Comparison of ENCODE assay signal across 21 mouse cellular contexts in the genomic region with DNA sequence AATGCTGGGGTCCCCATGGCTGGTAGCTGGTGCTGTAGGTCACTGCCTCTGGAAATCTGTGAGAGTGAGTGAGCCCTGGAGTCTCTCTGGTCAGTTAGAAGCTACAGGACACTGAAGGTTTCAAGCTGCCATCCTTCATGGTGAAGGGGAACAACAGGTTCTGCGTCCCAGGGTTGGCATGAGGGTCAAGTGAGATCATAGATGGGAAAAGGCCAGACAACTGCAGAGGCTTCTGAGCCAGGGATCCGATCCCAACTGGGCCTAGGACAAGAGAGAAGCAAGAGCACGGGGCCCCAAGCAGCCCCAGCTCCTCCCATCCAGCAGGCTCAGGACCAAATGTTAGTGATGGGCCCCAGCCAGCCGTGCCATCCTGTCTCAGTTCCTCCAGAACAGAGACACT.
DNase-seq lines count a peak whose midpoint lies in the region; ATAC-seq and TF ChIP-seq lines count a peak whose summit lies in the region.
"Had no signal": no experiment of that assay in that cellular context is flagged by ENCODE, and none has a peak within 500 bp of the region (broad histone marks: within the 10 kb centered on the region; RNA-seq: fewer than 3 reads in every experiment).

No protein-coding gene starts in this region.

- no peaks in the 10 kb centered on the region for H3K27me3 ChIP-seq in limb, embryonic 14.5 days (ENCODE audit: control insufficient read depth, insufficient read depth, low read length)
- peaks cover 4% of the 10 kb centered on the region; the same call in 1 of the 2 replicates for H3K27me3 ChIP-seq in limb, embryonic 10.5 days (ENCODE audit: low read depth, poor library complexity, severe bottlenecking)
- no peaks in the 10 kb centered on the region for H3K27me3 ChIP-seq in liver, postnatal 0 days (ENCODE audit: insufficient read depth, low read length)
- H3K27me3 ChIP-seq: forebrain, embryonic 12.5 days; hindbrain, embryonic 13.5 days; limb, embryonic 13.5 days; liver, embryonic 15.5 days had no signal

- TF ChIP-seq EP300 in liver, postnatal 0 days (IDR thresholded peaks at IDR 0.05; ENCODE audit: low read depth) = no peak

- TF ChIP-seq CTCF in gastrocnemius, adult 2 months (IDR thresholded peaks at IDR 0.05) = no peak
- no peak for TF ChIP-seq CTCF in liver, postnatal 0 days (IDR thresholded peaks at IDR 0.05; ENCODE audit: low read depth)

- no peak overlapping the region for H3K9ac ChIP-seq in limb, embryonic 14.5 days (ENCODE audit: low read depth, low read length, severe bottlenecking)
- no peak overlapping the region for H3K9ac ChIP-seq in liver, postnatal 0 days (replicated peaks)
- H3K9ac ChIP-seq: forebrain, embryonic 12.5 days; hindbrain, embryonic 13.5 days; limb, embryonic 13.5 days; liver, embryonic 15.5 days had no signal

- H3K4me2 ChIP-seq in limb, embryonic 14.5 days (replicated peaks; ENCODE audit: low read depth, low read length, severe bottlenecking) = no peak overlapping the region
- H3K4me2 ChIP-seq in liver, postnatal 0 days (ENCODE audit: low read depth, low read length) = no peak overlapping the region
- H3K4me2 ChIP-seq: forebrain, embryonic 12.5 days; hindbrain, embryonic 13.5 days; limb, embryonic 13.5 days; liver, embryonic 15.5 days had no signal

- no peak overlapping the region for H3K27ac ChIP-seq in limb, embryonic 14.5 days (replicated peaks; ENCODE audit: low read depth, low read length)
- no peak overlapping the region for H3K27ac ChIP-seq in limb, embryonic 10.5 days
- peak overlapping the region; percentile 73 for H3K27ac ChIP-seq in gastrocnemius, adult 2 months
- no peak overlapping the region for H3K27ac ChIP-seq in liver, postnatal 0 days (ENCODE audit: low read depth)
- H3K27ac ChIP-seq: forebrain, embryonic 12.5 days; heart, embryonic 10.5 days; hindbrain, embryonic 13.5 days; limb, embryonic 13.5 days; liver, embryonic 15.5 days had no signal

- intact Hi-C loops in gastrocnemius, adult 2 months (cut with DNase I) = no loop called here

- H3K4me3 ChIP-seq in limb, embryonic 14.5 days (replicated peaks; ENCODE audit: low read length) = no peak overlapping the region
- no peak overlapping the region for H3K4me3 ChIP-seq in limb, embryonic 10.5 days
- H3K4me3 ChIP-seq in gastrocnemius, adult 2 months = no peak overlapping the region
- no peak overlapping the region for H3K4me3 ChIP-seq in liver, postnatal 0 days (ENCODE audit: low read depth, low read length)
- H3K4me3 ChIP-seq: forebrain, embryonic 12.5 days; heart, embryonic 10.5 days; hindbrain, embryonic 13.5 days; limb, embryonic 13.5 days; liver, embryonic 15.5 days; megakaryocyte, embryonic 14.5 days had no signal

- peak; percentile 19 for DNase-seq in limb, embryonic 14.5 days (ENCODE audit: low spot score)
- DNase-seq in limb, embryonic 10.5 days (ENCODE audit: low spot score) = no peak
- peak; percentile 24 to 31 for DNase-seq in cerebellum, postnatal 14 days
- DNase-seq in gastrocnemius, adult 2 months = peak; percentile 78
- peak; percentile 73 for DNase-seq in skeletal muscle tissue, adult 2 months (ENCODE audit: low read depth, low spot score)
- DNase-seq in liver, postnatal 0 days = no peak
- no peak for DNase-seq in natural killer cell, adult 2 months (ENCODE audit: low spot score in 2 of 2)
- no peak for DNase-seq in adrenal gland, postnatal 4 days (ENCODE audit: low spot score in 2 of 2)
- DNase-seq: kidney, adult 8-10 months; kidney, postnatal 14 days; lung, postnatal 10 days; midbrain, embryonic 14.5 days; retina, postnatal 1 day; thymus, postnatal 36 days had no signal

- no peaks in the 10 kb centered on the region for H3K9me3 ChIP-seq in limb, embryonic 14.5 days (ENCODE audit: control insufficient read depth, low read length)
- no peaks in the 10 kb centered on the region for H3K9me3 ChIP-seq in limb, embryonic 10.5 days (replicated peaks)
- no peaks in the 10 kb centered on the region for H3K9me3 ChIP-seq in liver, postnatal 0 days (ENCODE audit: low read length)
- H3K9me3 ChIP-seq: forebrain, embryonic 12.5 days; heart, embryonic 10.5 days; hindbrain, embryonic 13.5 days; limb, embryonic 13.5 days; liver, embryonic 15.5 days had no signal

- no peak for TF ChIP-seq POLR2A in limb, embryonic 14.5 days (IDR thresholded peaks at IDR 0.05; ENCODE audit: borderline replicate concordance, extremely low read depth, insufficient read depth, insufficient read length)

- ATAC-seq in limb, embryonic 14.5 days (ENCODE audit: low FRiP score, low read depth) = no peak
- no peak for ATAC-seq in liver, postnatal 0 days
- ATAC-seq: inflammation-experienced regulatory T-cells, adult 6 months had no signal

- H3K36me3 ChIP-seq in limb, embryonic 14.5 days (ENCODE audit: control insufficient read depth, insufficient read depth, low read length) = no peaks in the 10 kb centered on the region
- H3K36me3 ChIP-seq in limb, embryonic 10.5 days = no peaks in the 10 kb centered on the region
- no peaks in the 10 kb centered on the region for H3K36me3 ChIP-seq in liver, postnatal 0 days (replicated peaks; ENCODE audit: insufficient read depth, low read length)
- H3K36me3 ChIP-seq: forebrain, embryonic 12.5 days; heart, embryonic 10.5 days; hindbrain, embryonic 13.5 days; limb, embryonic 13.5 days; liver, embryonic 15.5 days had no signal

- peaks cover 7% of the 10 kb centered on the region; the same call in 1 of the 2 replicates for H3K4me1 ChIP-seq in limb, embryonic 14.5 days (ENCODE audit: control insufficient read depth, insufficient read depth, low read length)
- peaks cover 19% of the 10 kb centered on the region for H3K4me1 ChIP-seq in limb, embryonic 10.5 days
- no peaks in the 10 kb centered on the region for H3K4me1 ChIP-seq in liver, postnatal 0 days (ENCODE audit: insufficient read depth)
- H3K4me1 ChIP-seq: liver, embryonic 15.5 days; megakaryocyte, embryonic 14.5 days had no signal

- 51% methylated on average over 4 of the region's 4 CpGs for WGBS in limb, embryonic 14.5 days
- WGBS in limb, embryonic 10.5 days = 67% methylated on average over 4 of the region's 4 CpGs
- 62% methylated on average over 4 of the region's 4 CpGs for WGBS in liver, postnatal 0 days (ENCODE audit: insufficient replicate concordance)

Comparison
In these comparisons a context has a peak if more than half of its experiments do, and no peak if none do; other contexts are left out.
1. DNase-seq: peak in limb, embryonic 14.5 days (single experiment), cerebellum, postnatal 14 days (2 of 2), gastrocnemius, adult 2 months (single experiment) and skeletal muscle tissue, adult 2 months (single experiment); none in limb, embryonic 10.5 days (single experiment), liver, postnatal 0 days (single experiment), natural killer cell, adult 2 months (0 of 2) and adrenal gland, postnatal 4 days (0 of 2).